Mouse (Mus musculus) limb, embryonic 14.5 days (tissue): ENCODE measurements around the gene Armc9. TPM values are rescaled to one million over a fixed set of nuclear protein-coding genes. Genes with fewer than 3 reads are reported as not detected.

Experiments used
- ATAC-seq: fragments of 200-750 bp; cut with Nextera tagmentation; 2 replicates; pipeline ENCODE4 v1.8.0; 2017; ENCODE audit warnings: low read depth, moderate number of reproducible peaks, moderate TSS enrichment; ENCODE audit not compliant: low FRiP score
- DNase-seq: peaks from one replicate; pipeline ENCODE4 v3.0.0-alpha.2; 2015; ENCODE audit warnings: low spot score
- H3K27ac ChIP-seq: fragments of 300-500 bp; sonication (generic); replicated peaks from 2 replicates; pipeline ENCODE4 v1.5.1; 2014; ENCODE audit warnings: low read depth, mild to moderate bottlenecking, low read length, moderate library complexity, mixed read lengths
- H3K27me3 ChIP-seq: fragments of 300-500 bp; sonication (generic); 2 replicates; pipeline ENCODE4 v1.6.1; 2014; ENCODE audit warnings: low read length, mixed read lengths; ENCODE audit not compliant: control insufficient read depth, insufficient read depth
- H3K36me3 ChIP-seq: fragments of 300-500 bp; sonication (generic); 2 replicates; pipeline ENCODE4 v1.6.1; 2014; ENCODE audit warnings: mild to moderate bottlenecking, low read length, moderate library complexity, mixed read lengths; ENCODE audit not compliant: control insufficient read depth, insufficient read depth
- H3K4me1 ChIP-seq: fragments of 300-500 bp; sonication (generic); 2 replicates; pipeline ENCODE4 v1.6.1; 2014; ENCODE audit warnings: antibody characterized with exemption, low read length, mixed read lengths; ENCODE audit not compliant: control insufficient read depth, insufficient read depth
- H3K4me2 ChIP-seq: fragments of 300-500 bp; sonication (generic); replicated peaks from 2 replicates; pipeline ENCODE4 v1.6.1; 2014; ENCODE audit warnings: low read depth, mild to moderate bottlenecking, low read length, moderate library complexity; ENCODE audit not compliant: severe bottlenecking
- H3K4me3 ChIP-seq: fragments of 300-500 bp; sonication (generic); replicated peaks from 2 replicates; pipeline ENCODE4 v1.5.1; 2014; ENCODE audit warnings: low read length
- H3K9ac ChIP-seq: fragments of 300-500 bp; sonication (generic); 2 replicates; pipeline ENCODE4 v1.6.1; 2014; ENCODE audit warnings: mild to moderate bottlenecking, low read depth, low read length, moderate library complexity; ENCODE audit not compliant: severe bottlenecking
- H3K9me3 ChIP-seq: fragments of 300-500 bp; sonication (generic); 2 replicates; pipeline ENCODE4 v1.6.1; 2016; ENCODE audit warnings: low read length; ENCODE audit not compliant: control insufficient read depth
- POLR2A ChIP-seq: fragments of 200-500 bp; IDR thresholded peaks from 2 replicates; pipeline ENCODE4 v1.8.0; 2012; ENCODE audit warnings: inconsistent platforms, mild to moderate bottlenecking, moderate library complexity, borderline replicate concordance; ENCODE audit not compliant: insufficient read depth, insufficient read length; ENCODE audit errors: extremely low read depth
- WGBS: fragments of 180-500 bp; shearing (Covaris S2); extraction: QIAGEN DNeasy Blood & Tissue Kit; methylation state at CpG from one replicate; pipeline ENCODE4 v1.1.7; 2014; 5-methylcytosine and 5-hydroxymethylcytosine counted together
- polyA plus RNA-seq, 2 experiments: library from polyadenylated mRNA; depleted of rRNA in 1 of 2; stranded (reverse) in 1 of 2; unstranded in 1 of 2; fragments of >200 nt; fragmentation: Nextera tagmentation in 1 of 2; extraction: Ambion mirVana in 1 of 2; gene quantifications; 2 replicates each; pipeline versions ENCODE4 v1.2.1 to v1.2.3; 2012 to 2014

Armc9 gene
- polyA plus RNA-seq, 2 experiments = 17.0 to 19.6 TPM

GRCm38 (mm10) chr1:86301221-86302091 lies 146.9 kb downstream of the Armc9 start:
- DNase-seq (no peak), ATAC-seq (no peak)
- H3K27me3 ChIP-seq = peaks cover 6% of the 10 kb centered on the region; the same call in 1 of the 2 replicates
- no peak overlapping the region for H3K4me3 ChIP-seq
- 49% methylated on average over 6 of the region's 6 CpGs for WGBS
- no peak overlapping the region for H3K4me2 ChIP-seq
- H3K27ac ChIP-seq = no peak overlapping the region
- no peaks in the 10 kb centered on the region for H3K9me3 ChIP-seq
- H3K36me3 ChIP-seq = 0 out of 2 replicates have a peak, but pooled peaks cover 4% of the 10 kb centered on the region
- H3K4me1 ChIP-seq = peaks cover 6% of the 10 kb centered on the region; the same call in 1 of the 2 replicates
- no peak overlapping the region for H3K9ac ChIP-seq
- TF ChIP-seq POLR2A = no peak

GRCm38 (mm10) chr1:86302532-86302931 lies 148.0 kb downstream of the Armc9 start, which contains the start of gene B3gnt7:
B3gnt7 (plus strand) TSS chr1:86302832.
- WGBS = 35% methylated on average over 6 of the region's 6 CpGs
- Histone ChIP-seq H3K4me3 (peak within 1 kb of the TSS; percentile 70), H3K27me3 (peaks cover 6% of the 10 kb centered on the region; the same call in 1 of the 2 replicates), H3K9ac (peak within 1 kb of the TSS; percentile 67), H3K4me1 (peaks cover 6% of the 10 kb centered on the region; the same call in 1 of the 2 replicates), H3K36me3 (0 out of 2 replicates have a peak, but pooled peaks cover 7% of the 10 kb centered on the region), H3K4me2 (peak within 1 kb of the TSS; percentile 97), H3K9me3 (no peaks in the 10 kb centered on the region), H3K27ac (no peak within 1 kb of the TSS)
- TF ChIP-seq POLR2A = no peak
- DNase-seq = no peak
- ATAC-seq = no peak

- Histone ChIP-seq H3K36me3 (0 out of 2 replicates have a peak, but pooled peaks cover 7% of the 10 kb centered on the region), H3K4me2 (peak overlapping the region; percentile 97), H3K9ac (peak overlapping the region; percentile 67), H3K9me3 (no peaks in the 10 kb centered on the region), H3K4me1 (peaks cover 6% of the 10 kb centered on the region; the same call in 1 of the 2 replicates), H3K4me3 (peak overlapping the region; percentile 70), H3K27ac (no peak overlapping the region), H3K27me3 (peaks cover 6% of the 10 kb centered on the region; the same call in 1 of the 2 replicates)
- DNase-seq (peak; percentile 66), ATAC-seq (peak; percentile 86)
- TF ChIP-seq POLR2A = no peak
- WGBS = 1% methylated on average over 45 of the region's 65 CpGs
These were observed 148.7 kb downstream of the Armc9 start for GRCm38 (mm10) chr1:86303063-86303872.

GRCm38 (mm10) chr1:86303873-86304250 lies 149.3 kb downstream of the Armc9 start:
- ATAC-seq (no peak), DNase-seq (no peak)
- Histone ChIP-seq H3K9ac (peak overlapping the region; percentile 67), H3K4me3 (peak overlapping the region; percentile 70), H3K9me3 (no peaks in the 10 kb centered on the region), H3K27me3 (peaks cover 6% of the 10 kb centered on the region; the same call in 1 of the 2 replicates), H3K4me1 (peaks cover 6% of the 10 kb centered on the region; the same call in 1 of the 2 replicates), H3K27ac (no peak overlapping the region), H3K36me3 (0 out of 2 replicates have a peak, but pooled peaks cover 7% of the 10 kb centered on the region), H3K4me2 (peak overlapping the region; percentile 97)
- no peak for TF ChIP-seq POLR2A
- WGBS = 5% methylated on average over 15 of the region's 16 CpGs

GRCm38 (mm10) chr1:86306686-86307085 lies 152.1 kb downstream of the Armc9 start:
- Histone ChIP-seq H3K4me1 (peaks cover 6% of the 10 kb centered on the region; the same call in 1 of the 2 replicates), H3K27me3 (peaks cover 6% of the 10 kb centered on the region; the same call in 1 of the 2 replicates), H3K36me3 (0 out of 2 replicates have a peak, but pooled peaks cover 7% of the 10 kb centered on the region), H3K4me2 (no peak overlapping the region), H3K9me3 (no peaks in the 10 kb centered on the region), H3K27ac (no peak overlapping the region), H3K4me3 (no peak overlapping the region), H3K9ac (no peak overlapping the region)
- DNase-seq = no peak
- ATAC-seq = no peak
- TF ChIP-seq POLR2A = no peak
- WGBS = 84% methylated on average over 3 of the region's 3 CpGs
